Mouse (Mus musculus) granulocyte monocyte progenitor cell, adult 5-6 weeks (primary cell): ENCODE results near the gene Meox1. TPM values are rescaled to one million over a fixed set of nuclear protein-coding genes. Genes with fewer than 3 reads are reported as not detected.

Experiments
- ATAC-seq: replicated peaks from 2 replicates; pipeline ENCODE4 v1.8.0; 2016; ENCODE audit warnings: mild to moderate bottlenecking, moderate TSS enrichment, inconsistent platforms; ENCODE audit not compliant: poor library complexity, severe bottlenecking
- total RNA-seq, 2 experiments: library from RNA; stranded (forward) in 1 of 2; stranded (reverse) in 1 of 2; fragments of 200-712, 200-1000 nt in 1 of 2; fragments of >200 nt in 1 of 2; fragmentation: Nextera tagmentation in 1 of 2; gene quantifications; 2 replicates each; pipeline ENCODE4 v1.2.3; 2014 to 2017

Meox1 gene
- total RNA-seq (2014; fragmentation: Nextera tagmentation) (not detected in 2 replicates), total RNA-seq (2017) (not detected in 2 replicates)

DNA sequence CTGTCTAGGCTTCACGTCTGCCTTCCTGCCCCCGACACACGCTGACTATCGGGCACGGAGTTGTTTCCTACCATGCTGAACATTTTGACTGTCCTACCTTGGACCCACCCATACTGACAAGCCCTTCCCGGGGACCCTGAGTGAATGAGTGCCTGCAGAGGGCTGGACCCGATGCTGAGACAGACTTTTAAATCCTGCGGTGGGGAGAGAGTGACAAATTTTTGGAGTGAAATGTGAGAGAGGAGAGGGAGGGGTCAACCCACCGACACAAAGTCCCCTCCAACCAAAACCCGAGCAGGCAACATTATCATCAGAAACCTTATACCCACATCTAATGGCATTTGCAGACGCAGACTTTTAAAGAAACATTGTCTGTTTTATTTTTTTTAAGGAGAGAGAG is at the start of gene Meox1:
Meox1 (minus strand) TSS at position 171 of the 400 bp plus-strand sequence.
- ATAC-seq = no peak

DNA sequence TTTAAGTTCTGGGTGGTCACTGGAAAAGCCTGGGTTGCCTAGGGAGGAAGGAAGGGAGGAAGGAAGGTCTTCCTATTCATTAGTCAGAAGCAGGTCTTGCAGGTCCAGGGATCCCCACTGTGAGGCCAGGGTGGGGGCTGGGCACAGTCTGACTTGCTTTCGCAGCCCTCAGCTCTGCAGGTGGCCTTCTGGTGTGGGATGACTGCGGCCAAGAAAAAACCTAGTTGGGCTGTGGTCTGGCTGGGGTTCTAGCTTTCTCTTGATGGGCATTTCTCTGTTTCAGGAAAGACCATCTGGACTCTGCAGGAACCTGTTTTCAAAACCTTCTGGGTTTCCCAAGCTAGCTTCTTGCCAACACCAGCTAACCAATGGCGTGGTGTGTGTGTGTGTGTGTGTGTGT is 48.9 kb upstream of the Meox1 start:
- ATAC-seq = no peak

DNA sequence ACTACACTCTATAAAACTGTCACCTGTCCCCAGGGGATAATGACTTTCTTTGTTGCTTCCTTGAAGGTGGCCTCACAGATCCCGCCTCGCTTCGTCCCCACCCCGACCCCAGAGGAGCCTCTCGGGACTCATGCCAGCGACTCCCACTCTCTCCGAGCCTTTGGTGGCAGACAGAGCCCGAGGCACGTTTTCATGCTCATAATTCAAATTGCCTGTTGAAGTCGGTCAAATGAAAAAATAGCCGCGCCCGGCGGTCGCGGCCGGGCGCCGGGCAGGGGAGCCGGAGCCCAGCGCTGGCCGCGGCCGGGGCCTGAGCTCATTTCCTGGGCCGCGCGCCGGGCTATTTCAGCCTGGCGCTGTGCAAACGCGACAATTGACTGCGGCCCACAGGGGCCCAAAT is 42.9 kb upstream of the Meox1 start:
- no peak for ATAC-seq

DNA sequence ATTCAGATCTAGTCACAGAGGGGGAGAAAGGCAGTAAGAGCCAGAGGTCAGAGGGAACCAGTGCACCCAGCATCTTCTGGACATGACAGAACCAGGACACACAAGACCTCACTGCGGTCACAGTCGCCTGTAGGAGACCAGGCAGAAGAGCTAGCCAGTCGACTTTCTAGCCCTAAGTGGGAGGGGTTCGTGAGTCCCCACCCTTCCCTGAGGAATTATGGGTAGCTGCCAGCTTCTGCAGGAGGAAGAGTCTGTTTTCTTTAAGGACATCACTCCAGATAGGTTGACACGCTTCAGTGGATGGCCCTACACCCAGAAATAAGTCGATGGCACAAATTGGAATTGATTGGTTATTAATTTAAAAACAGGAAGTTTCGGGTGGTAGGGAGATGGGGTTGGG is 42.2 kb upstream of the Meox1 start:
- ATAC-seq = no peak

DNA sequence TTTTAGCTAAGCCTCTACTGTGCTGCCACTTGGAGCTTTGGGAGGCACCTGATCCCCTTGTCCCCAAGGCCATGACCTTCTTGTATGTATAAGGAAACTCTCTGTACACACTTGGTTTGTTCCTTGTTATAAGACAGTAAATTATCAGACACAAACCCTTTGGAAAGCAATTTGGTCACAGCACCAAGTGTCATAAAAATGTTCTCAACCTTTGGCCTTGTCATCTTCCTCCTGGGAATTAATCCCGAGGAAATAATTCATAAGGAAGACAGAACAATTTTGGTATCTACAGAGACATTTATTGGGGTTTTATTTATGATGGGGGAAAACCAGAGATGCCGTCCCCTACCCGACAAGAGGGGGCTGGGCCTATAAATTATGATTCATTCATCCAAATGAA is 41.6 kb upstream of the Meox1 start:
- ATAC-seq = no peak

DNA sequence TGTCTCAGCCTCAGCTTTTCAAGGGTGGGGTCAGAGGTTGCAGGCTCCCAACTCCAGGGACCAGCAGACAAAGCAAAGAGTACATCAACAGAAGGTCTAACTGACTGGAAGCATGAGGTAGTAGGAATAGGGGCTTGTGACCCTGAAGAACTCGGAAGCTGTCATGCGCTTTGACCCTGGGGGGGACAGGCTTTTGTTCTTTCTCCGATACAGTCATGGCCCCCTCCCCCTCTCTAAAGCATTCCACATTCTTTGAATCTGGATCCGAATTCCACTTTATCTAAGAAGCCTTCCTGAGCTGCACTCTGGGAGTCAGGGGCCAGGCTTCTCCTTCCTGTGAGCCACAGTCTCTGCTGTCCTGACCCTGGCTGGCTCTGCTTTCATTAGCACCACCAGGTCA is 37.8 kb upstream of the Meox1 start:
- no peak for ATAC-seq

DNA sequence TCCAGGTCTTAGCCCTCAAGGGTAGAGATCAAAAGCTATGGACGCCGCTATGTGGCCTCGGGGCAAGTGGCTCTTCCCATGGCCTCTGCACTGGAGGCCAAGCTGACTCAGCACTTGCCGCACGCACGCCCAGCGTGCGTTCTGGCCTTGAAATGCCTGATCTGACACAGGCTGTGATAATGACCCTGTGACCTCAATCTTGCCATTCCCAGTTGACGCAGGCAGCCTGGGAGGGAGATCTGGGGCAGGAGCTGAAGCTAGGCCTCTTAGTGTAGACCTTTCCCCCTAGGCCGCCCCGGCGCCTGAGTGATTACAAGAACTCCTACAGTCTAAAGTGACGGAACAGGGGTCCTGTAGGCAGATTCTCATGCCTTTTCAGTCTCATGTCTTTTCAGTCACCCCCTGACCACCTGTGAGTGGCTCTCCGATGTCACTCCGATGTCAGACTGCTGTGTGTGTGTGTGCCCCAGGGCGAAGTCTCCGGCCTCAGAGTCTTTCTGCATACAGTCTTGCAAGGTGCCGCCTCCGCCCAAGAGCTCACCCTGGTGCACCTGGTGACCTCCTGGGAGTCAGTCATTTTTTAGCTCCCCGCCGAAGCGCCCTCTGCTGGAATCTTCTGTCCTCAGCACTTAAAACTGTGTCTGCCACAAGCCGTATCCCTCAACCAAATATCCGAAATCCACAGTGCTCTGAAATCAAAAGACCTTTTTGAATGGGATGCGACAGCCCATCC is 34.0 kb upstream of the Meox1 start:
- no peak for ATAC-seq

DNA sequence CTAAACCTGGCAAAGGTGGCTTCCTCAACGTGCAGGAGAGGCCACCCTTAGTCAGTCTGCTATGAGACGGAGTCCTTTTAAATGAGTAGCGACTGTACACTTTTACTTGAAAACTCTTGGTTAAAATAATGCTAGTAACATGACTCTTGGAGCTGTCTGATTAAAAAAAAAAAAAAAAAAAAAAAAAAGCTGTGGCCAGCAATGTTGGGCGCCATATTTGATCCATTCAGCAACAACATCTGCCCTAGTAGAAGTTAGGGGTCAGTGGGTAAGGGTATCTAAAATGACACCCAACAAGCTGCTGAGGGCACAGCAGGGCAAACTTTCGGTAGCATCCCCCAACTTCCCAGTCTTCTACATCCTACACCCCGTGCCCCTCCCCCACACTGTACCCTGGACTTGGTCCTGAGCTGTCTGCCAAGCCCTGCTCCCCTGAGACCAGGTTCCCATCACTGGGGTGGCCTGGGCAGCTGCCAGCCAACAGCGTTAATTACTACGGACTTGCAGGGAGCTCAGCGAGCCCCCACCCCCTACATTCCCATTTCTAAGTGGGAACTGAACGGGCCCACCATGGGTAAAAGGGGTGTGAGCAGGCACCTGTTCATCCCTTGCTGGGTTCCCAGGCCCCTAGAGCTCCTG is 32.9 kb upstream of the Meox1 start:
- ATAC-seq = no peak

DNA sequence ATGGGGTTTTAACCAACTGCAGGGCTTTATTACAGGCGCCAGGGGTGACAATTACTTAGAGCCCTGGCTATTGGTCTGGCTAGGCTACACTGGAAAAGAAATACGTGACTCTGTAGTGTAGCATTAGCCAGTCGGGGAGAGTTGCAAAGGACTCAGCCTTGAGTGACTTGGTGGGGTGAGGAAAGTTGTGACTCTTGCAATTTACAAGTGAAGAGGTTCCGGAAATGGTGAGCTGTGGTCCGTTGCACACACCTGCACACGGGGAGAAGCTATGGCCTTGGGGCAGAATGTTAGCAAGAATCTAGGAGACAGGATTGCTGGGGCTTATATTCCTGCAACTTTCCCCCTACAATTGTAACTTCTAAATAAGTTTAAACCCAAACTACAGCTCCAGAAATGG is 31.5 kb upstream of the Meox1 start:
- no peak for ATAC-seq

DNA sequence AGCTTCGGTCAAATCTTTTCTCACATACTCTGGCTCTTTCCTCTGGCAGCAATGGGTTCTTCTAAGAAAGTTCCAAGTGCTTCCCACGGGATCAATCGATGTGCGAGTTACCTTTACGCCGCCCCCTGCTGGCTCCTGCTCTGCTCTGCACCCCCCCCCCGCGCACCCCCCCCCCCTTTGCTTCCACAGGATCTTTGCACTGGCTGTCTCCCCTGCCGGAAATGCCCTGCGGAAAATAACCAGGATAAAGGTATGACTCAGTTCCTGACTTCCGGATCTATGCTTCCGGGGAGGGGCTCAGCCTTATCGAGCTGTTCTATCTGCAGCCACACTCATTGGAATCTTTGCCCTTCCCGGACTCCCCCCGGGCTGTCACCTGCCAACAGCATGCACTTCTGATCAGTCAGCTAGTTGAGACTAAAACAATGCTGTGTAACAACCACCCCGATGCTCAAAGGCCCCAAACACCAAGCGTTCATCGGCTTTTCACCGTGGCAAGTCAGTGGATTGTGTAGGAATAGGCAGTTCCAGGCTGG is 30.3 kb upstream of the Meox1 start:
- ATAC-seq = no peak

DNA sequence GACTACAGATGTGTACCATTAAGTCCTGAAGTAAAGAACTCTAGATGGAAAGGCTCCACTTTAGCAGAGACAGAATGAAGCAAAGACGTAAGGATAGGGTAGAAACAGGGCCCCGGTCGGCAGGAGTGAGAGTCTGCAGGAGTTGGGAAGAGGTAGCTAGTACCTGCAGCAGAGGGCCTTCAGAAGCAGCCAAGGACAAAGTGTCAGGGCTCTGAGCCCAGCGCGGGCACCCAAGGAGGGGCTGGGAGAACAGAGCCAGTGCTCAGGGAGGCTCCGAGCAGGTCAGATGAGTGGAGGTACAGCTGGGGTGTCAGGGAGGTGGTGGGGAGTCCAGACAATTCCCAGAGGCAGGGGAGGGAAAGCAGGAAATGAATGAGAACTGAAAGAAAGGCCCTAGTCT is 29.8 kb upstream of the Meox1 start:
- ATAC-seq = no peak

DNA sequence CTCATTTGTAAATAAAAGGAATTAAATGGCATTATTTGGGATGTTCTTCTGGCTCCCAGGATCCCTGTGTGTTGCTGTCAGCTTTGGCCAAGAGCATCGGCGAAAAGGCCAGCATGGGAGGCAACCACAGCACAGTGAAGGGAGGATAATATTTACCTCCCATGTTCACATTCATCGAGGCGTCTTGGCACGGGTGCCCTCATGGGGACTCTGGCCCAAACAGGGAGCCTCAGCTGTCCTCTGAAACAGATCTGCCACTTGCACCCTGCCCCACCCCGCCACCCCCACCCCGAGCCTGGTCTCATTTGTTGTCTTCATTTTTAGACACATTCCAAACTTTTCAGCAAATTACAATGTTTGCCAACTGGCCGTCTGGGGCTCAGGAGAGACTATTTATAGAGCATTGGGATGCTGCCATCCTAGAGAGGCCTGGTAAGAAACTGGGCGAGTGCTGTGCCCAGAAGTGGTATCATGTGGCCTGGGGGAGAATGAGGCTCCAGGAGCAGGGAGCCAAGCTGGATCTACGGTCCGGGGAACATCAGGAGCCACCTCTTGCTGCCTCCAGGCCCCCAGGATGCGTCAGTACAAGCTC is 27.3 kb upstream of the Meox1 start:
- ATAC-seq = no peak

DNA sequence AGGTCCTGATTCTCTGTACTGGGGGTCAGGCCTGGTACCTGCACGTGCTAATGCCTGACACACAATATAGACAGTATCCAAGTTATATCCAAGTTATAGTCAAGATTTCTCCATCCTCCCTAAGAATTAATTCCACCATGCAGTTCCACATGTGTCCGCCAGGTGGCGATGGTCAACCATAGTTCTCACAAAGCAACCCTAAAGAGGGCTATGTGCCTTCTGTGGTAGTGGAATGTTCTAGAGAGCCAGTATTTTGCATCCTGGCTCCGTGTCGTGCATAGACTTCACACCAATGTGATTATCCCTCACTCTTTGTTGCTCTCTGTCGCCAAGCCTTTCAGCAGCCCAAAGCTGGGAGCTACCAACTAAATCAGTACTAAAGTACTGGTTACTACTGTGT is 25.5 kb upstream of the Meox1 start:
- peak; percentile 40 for ATAC-seq

DNA sequence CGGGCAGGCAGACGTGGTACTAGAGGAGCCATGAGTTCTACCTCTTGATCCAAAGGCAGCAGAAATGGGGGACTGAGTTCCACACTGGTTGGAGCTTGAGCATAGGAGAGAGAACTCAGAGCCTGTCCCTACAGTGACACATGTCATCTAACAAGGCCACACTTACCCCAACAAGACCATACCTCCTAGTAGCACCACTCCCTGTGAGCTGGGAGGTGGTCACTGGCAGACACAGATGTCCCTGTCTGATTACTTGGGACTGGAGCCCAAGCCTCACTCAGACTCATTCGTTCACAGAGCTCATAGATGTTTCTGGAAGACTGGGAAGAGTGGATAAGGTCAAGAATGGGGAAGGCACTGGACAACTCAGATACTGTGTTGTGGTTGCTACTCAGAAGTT is 24.4 kb upstream of the Meox1 start:
- ATAC-seq = no peak

DNA sequence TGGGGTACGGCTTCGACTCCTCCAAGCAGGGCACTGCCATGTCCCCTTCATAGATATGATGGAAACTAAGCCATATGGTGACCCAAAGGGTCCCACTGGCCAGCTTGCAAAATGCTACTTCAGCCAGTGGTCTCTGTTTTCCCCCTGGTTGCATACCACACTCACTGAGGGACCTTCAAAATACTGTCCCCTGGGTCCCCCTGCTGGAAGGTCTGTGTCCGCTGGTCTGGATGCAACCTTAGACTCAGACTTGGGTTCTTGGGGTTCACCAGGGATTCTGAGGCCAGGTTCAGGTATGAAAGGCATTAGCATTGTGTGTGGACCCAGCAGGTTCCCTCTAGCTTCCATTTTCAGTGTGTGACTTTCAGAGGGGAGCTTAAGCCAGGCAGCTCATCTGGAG is 22.6 kb upstream of the Meox1 start:
- ATAC-seq = no peak

DNA sequence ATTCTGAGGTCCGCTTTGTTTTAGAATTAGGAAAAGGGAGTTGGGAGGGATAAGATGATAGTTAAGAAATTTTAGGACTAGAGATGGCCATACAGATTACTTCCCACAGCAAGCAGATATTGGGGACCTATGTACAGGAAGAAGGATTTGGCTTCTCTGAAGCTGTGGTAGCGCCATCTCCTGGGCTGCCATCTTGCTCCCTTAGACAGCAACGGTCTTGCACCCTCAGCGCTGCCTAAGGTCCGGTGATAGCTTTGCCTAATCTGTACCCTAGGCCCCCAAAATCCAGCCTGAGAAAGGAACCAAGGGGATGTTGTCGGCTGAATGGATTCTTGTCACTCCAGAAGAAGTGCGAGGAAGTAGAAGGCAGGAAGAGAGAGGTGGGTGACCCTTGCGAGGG is 19.4 kb upstream of the Meox1 start:
- no peak for ATAC-seq

DNA sequence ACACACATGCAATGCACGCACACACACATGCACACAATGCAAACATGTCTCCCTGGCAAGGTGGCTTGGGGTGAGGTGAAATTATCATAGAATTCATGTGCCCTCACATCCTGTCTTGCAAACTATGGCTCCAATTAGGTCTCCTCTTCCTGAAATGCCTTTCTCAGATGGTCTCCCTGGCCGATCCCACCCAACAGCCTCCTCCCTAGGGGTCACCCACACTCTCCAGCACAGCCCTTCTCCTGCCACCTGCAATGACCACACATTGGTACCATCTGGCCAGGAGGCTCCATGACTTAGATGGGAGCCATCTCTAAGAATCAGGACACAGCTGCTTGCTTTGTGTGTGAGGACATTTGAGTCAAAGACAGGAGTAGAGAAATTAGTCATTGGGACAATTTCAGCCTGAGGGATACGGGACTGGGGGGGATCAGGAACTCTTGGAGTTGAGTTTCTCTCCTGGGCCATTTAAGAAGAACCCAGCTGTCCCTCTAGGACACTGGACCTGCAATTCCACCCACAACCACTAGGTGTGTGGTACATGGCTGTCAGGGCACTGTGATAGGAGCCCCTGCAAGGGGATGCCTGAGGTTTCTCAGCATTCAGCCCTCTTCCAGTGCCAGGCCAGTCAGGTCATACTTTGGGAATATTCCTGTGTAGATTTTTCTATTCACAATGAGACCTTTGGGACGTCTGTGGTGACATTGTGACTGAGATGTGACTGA is 17.8 kb upstream of the Meox1 start:
- ATAC-seq = no peak

DNA sequence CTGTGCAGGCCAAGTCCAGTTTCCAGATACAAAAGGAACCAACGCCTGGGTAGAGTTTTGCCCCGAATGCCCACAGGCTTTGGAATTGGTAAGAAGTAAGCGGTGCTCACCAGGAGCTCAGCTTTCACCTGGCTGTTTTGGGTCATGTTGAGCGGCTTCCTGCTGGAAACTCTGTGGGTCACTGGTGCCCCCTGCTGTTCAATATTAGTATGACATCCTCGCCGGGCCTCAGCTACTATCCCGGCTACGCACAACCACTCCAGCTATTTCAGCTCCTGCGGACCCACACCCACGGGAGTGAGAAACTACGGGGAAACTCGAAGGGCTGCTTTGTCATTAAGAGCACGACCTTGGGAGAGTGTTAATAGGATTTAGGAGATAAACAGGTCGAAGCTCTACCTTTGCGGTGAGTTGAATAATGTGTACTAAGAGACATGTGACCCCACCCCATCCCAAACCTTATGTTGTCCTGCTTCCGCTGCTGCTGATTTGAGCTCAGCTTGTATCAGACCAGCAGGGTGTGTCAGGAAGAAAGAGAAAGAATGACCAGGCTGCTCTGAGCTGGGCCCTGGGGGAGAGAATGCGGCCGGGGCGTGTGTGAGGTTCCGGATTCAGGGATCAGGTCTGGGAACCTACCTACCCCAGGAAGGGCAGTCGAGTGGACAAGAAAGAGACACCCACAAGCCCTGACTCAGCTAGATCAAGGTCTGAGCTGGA is 16.2 kb upstream of the Meox1 start:
- peak; percentile 66 for ATAC-seq

DNA sequence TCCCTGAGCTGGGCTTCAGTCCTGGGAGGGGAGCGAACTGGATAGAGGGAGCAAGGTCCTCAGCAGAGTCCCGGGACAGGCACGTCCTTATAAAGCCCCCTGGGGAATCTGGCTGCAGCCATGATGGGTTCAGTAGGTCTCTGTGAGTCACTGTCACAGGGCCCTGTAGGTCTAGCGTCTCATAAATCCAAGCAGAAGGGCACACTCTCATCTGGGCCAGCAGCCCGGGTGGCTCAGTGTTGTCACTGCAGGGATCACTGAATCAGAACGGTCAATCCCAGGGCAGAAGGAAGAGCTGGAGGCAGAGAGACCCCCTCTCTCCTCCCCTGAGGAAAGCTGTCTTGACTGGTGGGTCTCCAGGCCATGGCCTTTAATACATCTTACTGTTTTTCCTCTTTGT is 14.6 kb upstream of the Meox1 start:
- ATAC-seq = no peak

DNA sequence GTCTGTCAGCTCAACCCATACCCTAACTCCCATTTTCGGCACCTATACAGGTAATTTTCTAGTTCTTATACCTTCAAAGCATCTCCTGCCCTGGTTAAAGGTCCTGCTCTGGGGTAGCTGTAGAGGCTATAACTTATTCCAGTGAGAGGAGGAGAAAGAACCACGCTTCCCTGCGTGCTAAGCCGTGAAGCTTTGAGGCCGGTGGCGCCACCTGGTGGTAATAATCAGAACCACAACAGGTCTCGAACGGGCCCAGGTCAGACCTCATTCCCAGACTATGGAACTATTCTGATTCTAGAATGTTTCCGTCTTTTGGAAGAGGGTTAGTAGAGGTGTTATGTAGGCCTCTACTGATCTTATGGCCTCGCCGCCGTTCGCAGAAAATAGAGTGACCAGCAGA is 10.9 kb upstream of the Meox1 start:
- ATAC-seq = peak; percentile 35
